Mouse (Mus musculus) layer of hippocampus, adult 11-12 months (tissue): ENCODE results near the gene March1.

Experiments
- DNase-seq: peaks from one replicate; pipeline ENCODE4 v3.0.0; 2022; ENCODE audit warnings: low spot score

The March1 gene

DNA sequence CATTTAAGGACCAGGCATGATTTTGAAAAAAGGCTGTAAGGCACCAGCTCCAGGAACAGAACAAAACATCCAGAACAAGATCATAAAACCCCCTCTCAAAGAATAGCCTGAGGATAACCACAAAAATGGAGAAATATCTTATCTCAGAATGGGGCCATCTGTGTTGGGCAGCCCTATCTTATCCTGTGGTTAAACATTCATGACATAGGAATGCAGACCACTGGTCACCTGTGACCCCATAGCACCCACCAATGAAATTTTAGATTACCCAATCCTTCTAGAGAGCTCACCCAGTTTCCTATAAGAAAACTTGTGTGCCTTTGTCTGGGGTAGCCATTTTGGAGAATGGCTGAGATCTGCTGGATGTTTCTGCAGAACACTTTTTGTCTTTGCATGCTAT, 902.9 kb downstream of the March1 start:
- DNase-seq: no peak
